Mouse (Mus musculus): ENCODE data around the gene Slc26a1. TPM values are rescaled to one million over a fixed set of nuclear protein-coding genes. Genes with fewer than 3 reads are reported as not detected.
A peak's percentile ranks its signal among the peaks of the same experiment; 100 is the strongest.

Gene Slc26a1
- total RNA-seq, 2 experiments from 2014 or later: not detected

DNA sequence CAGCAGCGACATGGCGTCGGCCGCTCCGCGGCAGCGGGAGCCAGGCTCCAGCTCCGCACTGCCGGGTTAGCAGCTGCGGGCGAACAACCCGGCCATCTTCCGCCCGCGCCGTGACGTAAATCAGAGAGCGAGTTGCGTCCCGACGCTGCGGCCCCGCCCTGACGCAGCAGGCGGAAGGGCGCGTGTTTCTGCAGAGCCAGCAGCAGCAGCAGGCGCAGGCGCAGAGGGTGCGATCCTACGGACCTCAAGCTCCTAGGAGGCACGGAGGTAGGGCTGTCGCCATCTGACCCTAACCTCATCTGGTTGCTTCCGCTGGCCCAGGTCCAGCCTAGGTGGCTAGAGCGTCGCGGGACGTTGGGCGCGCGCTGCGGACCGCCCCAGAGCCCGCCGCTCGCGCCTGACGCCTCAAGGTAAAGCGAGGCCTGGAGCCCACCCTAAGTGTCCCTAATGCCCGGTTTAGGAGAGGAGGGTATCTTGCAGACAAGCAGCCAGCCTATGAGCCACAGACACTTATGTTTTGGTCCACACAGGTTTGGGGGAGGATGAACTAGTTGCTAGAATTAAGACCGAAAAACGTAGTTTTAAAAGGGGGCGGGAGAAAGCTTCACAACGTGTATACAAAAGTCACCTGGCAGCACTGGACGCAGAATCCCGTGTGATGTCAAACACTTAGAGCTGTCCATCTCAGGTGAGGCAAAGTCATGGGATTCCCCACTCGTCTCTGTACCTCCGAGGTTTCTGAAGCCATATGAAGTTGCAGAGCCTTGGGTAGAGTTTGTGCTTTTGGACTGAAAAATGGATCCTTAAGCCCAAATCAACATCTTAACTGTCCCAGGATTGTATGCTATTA, 45.5 kb downstream of the Slc26a1 start, which contains the start of the genes Gak and Tmem175:
TSS of gene Gak (minus strand) at position 122 of the 850 bp plus-strand sequence.
TSS of gene Tmem175 (plus strand) at position 137 of the 850 bp plus-strand sequence.
- intact Hi-C loops (cut with DNase I): loop anchor here (2.0 to 10.0 kb wide), 2 partner anchors 39 to 495 kb away; partner anchors contain the start of genes Ccdc18, Dgkq and Tmed5
- DNase-seq: peak; percentile 92 to 93

DNA sequence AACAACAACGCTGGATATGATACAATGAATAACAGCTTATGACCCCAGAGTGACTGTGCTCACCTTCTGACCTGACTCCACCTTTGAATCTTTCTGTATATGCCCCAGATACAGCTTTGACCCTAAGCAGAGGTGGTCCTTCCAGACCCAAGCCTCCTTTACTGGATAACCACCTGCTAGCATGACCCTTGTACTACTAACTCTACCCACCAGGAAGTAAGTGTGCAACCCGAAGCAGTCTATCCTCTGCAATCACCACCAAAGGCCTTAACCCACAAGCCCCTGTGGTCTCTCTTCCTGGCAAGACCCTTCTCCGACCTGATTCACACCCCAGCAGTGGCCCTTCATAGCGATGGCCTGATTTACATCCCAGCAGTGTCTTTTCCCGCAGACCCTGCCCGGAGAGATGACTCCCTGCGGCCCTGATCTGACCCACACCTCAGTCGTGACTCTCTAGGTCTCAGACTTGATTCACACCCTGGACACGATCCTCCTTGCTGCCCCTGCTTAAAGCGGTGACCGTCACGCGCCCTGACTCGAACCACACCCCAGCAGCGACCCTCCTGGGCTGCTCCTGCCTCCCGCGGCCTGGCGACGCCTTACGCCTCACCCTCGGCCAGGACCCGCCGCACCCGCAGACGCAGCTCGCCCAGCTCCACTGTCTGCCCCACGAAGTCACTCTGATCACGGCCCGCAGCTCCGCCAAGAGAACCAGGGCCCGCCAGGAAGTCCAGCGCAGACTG, 46.3 kb downstream of the Slc26a1 start:
- intact Hi-C loops (cut with DNase I): loop anchor here (2.0 to 10.0 kb wide), 2 partner anchors 40 to 494 kb away; partner anchors contain the start of genes Ccdc18, Dgkq and Tmed5
- no peak for DNase-seq

DNA sequence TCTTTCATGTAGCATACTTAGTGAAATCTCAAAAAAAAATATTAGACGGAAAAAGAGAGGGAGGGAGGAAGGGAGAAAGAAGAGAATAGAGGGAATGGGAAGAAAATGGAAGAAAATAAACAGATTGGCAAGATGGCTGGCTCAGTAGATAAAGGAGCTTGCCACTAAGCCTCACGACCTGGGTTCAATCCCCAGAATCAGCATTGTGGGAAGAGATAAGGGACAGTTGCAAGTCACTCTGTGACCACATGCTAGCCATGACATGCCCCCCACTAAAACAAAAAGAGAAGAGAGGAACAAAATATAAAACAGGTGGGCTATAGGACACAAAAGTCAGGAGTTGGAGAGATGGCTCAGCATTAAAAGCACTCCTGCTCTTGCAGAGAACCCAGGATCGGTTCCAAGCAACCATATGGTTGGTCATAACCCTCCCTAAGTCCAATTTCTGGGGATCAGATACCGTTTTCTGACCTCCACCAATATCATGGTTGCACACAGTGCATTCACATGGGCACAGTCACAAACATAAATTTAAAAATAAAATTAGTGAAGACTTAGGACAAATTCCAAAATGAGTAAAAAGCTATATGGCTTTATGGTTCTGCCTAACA, 49.2 kb downstream of the Slc26a1 start:
- DNase-seq: no peak
- intact Hi-C loops (cut with DNase I): loop anchor here (10.0 kb wide), 1 partner anchor 491 kb away; the partner anchor contains the start of genes Ccdc18 and Tmed5

DNA sequence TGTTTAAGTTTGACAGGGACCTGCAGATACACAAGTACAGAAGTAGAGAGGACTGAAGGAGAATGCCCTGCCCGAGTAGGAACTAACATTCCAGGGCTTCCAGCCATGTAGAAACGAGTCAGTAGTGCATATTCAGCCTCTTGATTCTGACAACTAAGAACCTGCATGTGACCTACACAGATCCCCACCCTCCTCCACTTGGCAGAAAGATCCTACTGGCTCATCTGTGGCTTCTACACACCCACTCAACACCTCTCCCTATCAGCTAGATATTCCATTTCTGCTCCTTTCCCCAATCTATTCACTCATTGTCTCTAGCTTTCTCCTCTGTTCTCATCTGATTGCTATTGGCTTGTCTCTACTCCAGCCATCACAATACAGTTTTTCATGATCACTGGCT, 53.5 kb downstream of the Slc26a1 start:
- intact Hi-C loops (cut with DNase I): loop anchor here (10.0 kb wide), 1 partner anchor 487 kb away; the partner anchor contains the start of genes Ccdc18 and Tmed5
- no peak for DNase-seq

Other genes starting within 250 kb of the Slc26a1 start
- 1,000 to 10,000 TPM; 1,119 to 1,132 TPM for gene Atp5k, start 241.1 kb downstream of the Slc26a1 start, total RNA-seq (2021)
- 1 to 10 TPM; 1.6 to 2.0 TPM for gene Mfsd7a, start 226.7 kb downstream of the Slc26a1 start, total RNA-seq (2021)
- gene Pcgf3, start 214.3 kb downstream of the Slc26a1 start, total RNA-seq (2021): 10 to 100 TPM; 27.2 to 30.8 TPM
- under 1 TPM in 1 of 2 experiments, not detected in 1; 0.25 TPM for gene Cplx1, start 125.5 kb downstream of the Slc26a1 start, total RNA-seq (2021)
- gene Gak, start 45.8 kb downstream of the Slc26a1 start, total RNA-seq (2021): 10 to 100 TPM; 22.2 to 22.5 TPM
- gene Tmem175, start 45.8 kb downstream of the Slc26a1 start, total RNA-seq (2021): 10 to 100 TPM in 1 of 2 experiments, 1 to 10 TPM in 1; 9.8 to 11.8 TPM
- gene Idua, start 15.2 kb downstream of the Slc26a1 start, total RNA-seq (2021): 10 to 100 TPM; 21.6 to 21.8 TPM
- gene Dgkq, start 5.9 kb downstream of the Slc26a1 start, total RNA-seq (2021): 1 to 10 TPM; 8.9 TPM
- 10 to 100 TPM; 21.5 to 23.6 TPM for gene Fgfrl1, start 16.8 kb upstream of the Slc26a1 start, total RNA-seq (2021)
- gene Rnf212, start 99.4 kb upstream of the Slc26a1 start, total RNA-seq (2021): not detected
- gene Tmed11, start 119.8 kb upstream of the Slc26a1 start, total RNA-seq (2021): not detected
- not detected for gene Vmn2r8, start 133.3 kb upstream of the Slc26a1 start, total RNA-seq (2021)
- gene Vmn2r9, start 177.0 kb upstream of the Slc26a1 start, total RNA-seq (2021): not detected

All from heart, postnatal 36 days (tissue).